Mouse (Mus musculus) liver, postnatal 0 days (tissue): ENCODE data around the gene Gm6034.
"Not testable (repeated sequence)": the region's sequence is repeated elsewhere in the genome, so short reads cannot be mapped to it uniquely, and the experiment has no call there.

ENCODE experiments used
- CTCF ChIP-seq: sonication (generic); IDR thresholded peaks from 2 replicates; pipeline ENCODE4 v1.5.1; 2016; ENCODE audit warnings: antibody characterized with exemption, low read depth
- EP300 ChIP-seq: IDR thresholded peaks from 2 replicates; pipeline ENCODE4 v1.6.1; 2016; ENCODE audit warnings: antibody characterized with exemption, low read depth, mild to moderate bottlenecking

GRCm38 (mm10) chr17:36092520-36092919, 49.8 kb downstream of the Gm6034 start:
- TF ChIP-seq CTCF, EP300: not testable (repeated sequence)
